Mouse (Mus musculus): Measurements from ENCODE around the gene Apba3.

DNA sequence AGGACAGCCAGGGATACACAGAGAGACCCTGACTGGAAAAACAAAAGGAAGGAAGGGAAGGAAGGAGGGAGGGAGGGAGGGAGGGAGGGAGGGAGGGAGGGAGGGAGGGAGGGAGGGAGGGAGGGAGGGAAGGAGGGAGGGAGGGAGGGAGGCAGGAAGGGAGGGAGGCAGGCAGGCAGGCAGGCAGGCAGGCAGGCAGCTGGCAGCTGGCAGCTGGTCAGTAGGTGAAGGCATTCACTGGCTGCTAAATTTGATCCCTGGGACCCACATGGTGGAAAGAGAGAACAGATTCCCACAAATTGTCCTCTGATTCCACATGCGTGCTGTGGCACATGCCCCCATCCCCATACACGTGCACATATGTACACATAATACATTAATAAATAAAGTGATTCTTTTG lies 28.1 kb upstream of the Apba3 start:
- TF ChIP-seq POLR2A (IDR thresholded peaks at IDR 0.05; ENCODE audit: borderline replicate concordance, control insufficient read depth, low read depth, low read length) (no peak), CTCF (IDR thresholded peaks at IDR 0.05; ENCODE audit: control insufficient read depth, insufficient read depth, low read length) (no peak)
